Mouse (Mus musculus) neural tube, postnatal 0 days (tissue): ENCODE data around the gene Inpp5e. TPM values are rescaled to one million over a fixed set of nuclear protein-coding genes. Genes with fewer than 3 reads are reported as not detected.

Source experiments
- polyA plus RNA-seq: library from polyadenylated mRNA; unstranded; fragments of >200 nt; fragmentation: Nextera tagmentation; extraction: Ambion mirVana; gene quantifications from 2 replicates; pipeline ENCODE4 v1.2.1, GENCODE M21; 2015

Inpp5e gene
- 16.3 and 18.7 TPM in 2 replicates for polyA plus RNA-seq

GRCm38 (mm10) chr2:26408515-26409356 lies at the start of gene Inpp5e:
Inpp5e (minus strand) TSS chr2:26409203.

GRCm38 (mm10) chr2:26444946-26445665 lies 36.1 kb upstream of the Inpp5e start, which contains the start of gene Sec16a:
Sec16a (minus strand) TSS chr2:26445216.

GRCm38 (mm10) chr2:26389154-26389690 lies 19.8 kb downstream of the Inpp5e start, which contains the start of the genes Entr1 and Pmpca:
Entr1 (minus strand) TSS chr2:26389316.
Pmpca (plus strand) TSS chr2:26389339.

GRCm38 (mm10) chr2:26380131-26380771 lies 28.8 kb downstream of the Inpp5e start, which contains the start of gene Snapc4:
Snapc4 (minus strand) TSS chr2:26380653.

GRCm38 (mm10) chr2:26360772-26361171 lies 48.2 kb downstream of the Inpp5e start, which contains the start of gene Card9:
Card9 (minus strand) TSS chr2:26360918.

GRCm38 (mm10) chr2:26351358-26352290 lies 57.4 kb downstream of the Inpp5e start, which contains the start of gene Dnlz:
Dnlz (minus strand) TSS chr2:26352110.

Other genes with a start within 250 kb of the Inpp5e start
- 3.8 and 5.2 TPM in 2 replicates for gene Lhx3, start 200.9 kb downstream of the Inpp5e start, polyA plus RNA-seq
- 12.2 and 13.2 TPM in 2 replicates for gene Qsox2, start 171.7 kb downstream of the Inpp5e start, polyA plus RNA-seq
- gene Ccdc187, start 114.6 kb downstream of the Inpp5e start, polyA plus RNA-seq: 0.10 and 0.18 TPM in 2 replicates
- 114 and 134 TPM in 2 replicates for gene Gpsm1, start 93.7 kb downstream of the Inpp5e start, polyA plus RNA-seq
- 28.5 and 29.0 TPM in 2 replicates for gene Dnlz, start 57.1 kb downstream of the Inpp5e start, polyA plus RNA-seq
- 1.5 and 2.4 TPM in 2 replicates for gene Card9, start 48.3 kb downstream of the Inpp5e start, polyA plus RNA-seq
- 22.5 and 33.1 TPM in 2 replicates for gene Snapc4, start 28.6 kb downstream of the Inpp5e start, polyA plus RNA-seq
- gene Entr1, start 19.9 kb downstream of the Inpp5e start, polyA plus RNA-seq: 131 and 145 TPM in 2 replicates
- gene Pmpca, start 19.9 kb downstream of the Inpp5e start, polyA plus RNA-seq: 82.0 and 91.0 TPM in 2 replicates
- gene Sec16a, start 36.0 kb upstream of the Inpp5e start, polyA plus RNA-seq: 11.5 and 12.7 TPM in 2 replicates
- 9.1 and 10.9 TPM in 2 replicates for gene Notch1, start 107.5 kb upstream of the Inpp5e start, polyA plus RNA-seq
- 68.9 and 76.0 TPM in 2 replicates for gene Egfl7, start 170.8 kb upstream of the Inpp5e start, polyA plus RNA-seq
- not detected in 2 replicates for gene Gm20532, start 177.4 kb upstream of the Inpp5e start, polyA plus RNA-seq
- 8.2 and 8.4 TPM in 2 replicates for gene Agpat2, start 195.2 kb upstream of the Inpp5e start, polyA plus RNA-seq
- 148 and 150 TPM in 2 replicates for gene Fam69b, start 219.3 kb upstream of the Inpp5e start, polyA plus RNA-seq